Mouse (Mus musculus): Measurements from ENCODE around the gene Gmpr2.

DNA sequence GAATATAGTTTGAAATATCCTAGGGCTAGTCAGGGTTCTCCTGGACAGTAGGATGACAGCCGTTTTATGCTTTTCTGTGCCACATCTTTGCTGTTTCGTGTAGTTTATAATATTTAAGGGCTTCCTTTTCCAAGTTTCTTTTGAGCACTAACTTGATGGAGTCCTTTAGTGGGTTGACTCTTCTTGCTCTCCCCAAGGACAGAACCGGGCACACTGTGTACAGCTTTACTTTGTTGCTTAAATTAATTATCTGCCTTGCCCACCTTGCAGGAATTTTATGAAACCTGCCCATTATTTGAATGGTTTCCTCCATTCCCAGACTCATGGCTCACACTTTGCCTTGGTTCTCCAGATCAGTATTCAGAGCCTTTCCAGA is 10.4 kb downstream of the Gmpr2 start:
- TF ChIP-seq CTCF (IDR thresholded peaks at IDR 0.05; ENCODE audit: low read depth, low read length) (no peak), POLR2A (IDR thresholded peaks at IDR 0.05; ENCODE audit: extremely low read depth, insufficient read depth, low read length) (no peak)

Measured in liver, adult 2 months (tissue).